Mouse (Mus musculus): ENCODE results near the gene Rpl9-ps6.

DNA sequence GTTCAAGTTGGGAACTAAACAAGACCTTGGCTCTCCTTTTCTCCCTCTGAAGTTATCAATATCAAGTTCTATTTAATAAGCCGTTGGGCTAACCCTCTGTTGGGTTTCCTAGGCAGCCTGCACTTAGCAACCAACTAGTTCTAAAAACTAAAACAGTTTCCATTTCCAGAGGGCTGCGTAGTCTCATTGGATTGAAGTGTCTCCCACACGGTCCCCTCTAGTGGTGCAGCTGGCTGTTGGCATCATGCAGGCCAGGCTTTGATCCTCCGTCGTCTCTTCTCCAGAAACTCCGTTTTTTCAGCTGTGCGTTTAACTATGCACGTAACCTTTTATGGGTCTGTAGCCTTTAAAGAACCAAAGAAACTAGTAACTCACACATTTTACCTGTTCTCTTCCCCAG, 27.1 kb upstream of the Rpl9-ps6 start:
- TF ChIP-seq CTCF (IDR thresholded peaks at IDR 0.05; ENCODE audit: borderline replicate concordance, extremely low read depth, insufficient read depth, insufficient read length) = no peak
- no peak for TF ChIP-seq POLR2A (IDR thresholded peaks at IDR 0.05; ENCODE audit: borderline replicate concordance, extremely low read depth, insufficient read depth, insufficient read length, poor library complexity, severe bottlenecking)

Data from brain, embryonic 14.5 days (tissue).